Mouse (Mus musculus): ENCODE measurements at regions not wholly inside any gene's neighbourhood (a gene's known extent, or its start where the extent isn't known, plus 50 kb on each side); places are given as distances from the start of the nearest gene placed in this dataset.

GRCm38 (mm10) chr5:118494649-118495477 is 65.6 kb upstream of the Med13l start:
- no peak for DNase-seq (ENCODE audit: low spot score in 2 of 2)

DNA sequence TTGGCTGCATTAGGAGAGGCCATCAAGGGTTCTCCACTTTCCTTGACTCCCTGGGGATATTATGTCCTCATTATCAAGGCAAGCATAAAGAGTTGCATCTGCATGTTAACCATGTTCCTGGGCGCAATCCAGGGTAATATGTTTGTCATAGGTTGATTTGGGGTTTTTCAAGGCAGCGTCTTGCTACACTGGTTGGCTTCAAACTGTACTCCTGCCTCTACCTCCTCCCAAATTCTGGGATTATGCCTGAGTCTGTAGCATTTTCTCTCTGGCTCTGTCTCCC is 65.1 kb upstream of the Med13l start:
- no peak for DNase-seq (ENCODE audit: low spot score in 2 of 2)

- DNase-seq (ENCODE audit: low spot score in 2 of 2): no peak
These were observed 58.9 kb upstream of the Med13l start for GRCm38 (mm10) chr5:118501624-118502023.

GRCm38 (mm10) chr5:118502991-118503390 is 57.5 kb upstream of the Med13l start:
- DNase-seq (ENCODE audit: low spot score in 2 of 2): no peak

DNA sequence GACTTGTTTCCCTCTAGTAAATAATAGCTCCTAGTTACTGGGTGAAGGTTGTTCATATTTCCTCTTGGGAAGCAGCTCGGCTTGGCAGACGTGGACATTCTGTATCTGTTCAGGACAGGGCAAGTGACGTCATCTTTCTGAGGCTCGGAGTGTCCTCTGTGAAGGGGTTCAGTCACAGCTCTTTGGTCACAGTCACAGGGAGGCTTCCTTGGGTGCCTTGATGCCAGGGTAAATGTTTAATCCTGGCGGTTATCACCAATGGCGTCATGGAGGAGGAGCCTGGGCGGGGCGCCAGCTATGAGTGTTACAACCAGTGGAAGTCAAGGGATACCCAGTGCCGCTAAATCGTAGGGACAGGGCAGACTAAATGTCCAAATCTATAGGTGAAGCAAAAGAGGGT is 56.3 kb upstream of the Med13l start:
- no peak for DNase-seq (ENCODE audit: low spot score in 2 of 2)

GRCm38 (mm10) chr5:118504926-118505325 is 55.6 kb upstream of the Med13l start:
- DNase-seq (ENCODE audit: low spot score in 2 of 2): no peak

DNA sequence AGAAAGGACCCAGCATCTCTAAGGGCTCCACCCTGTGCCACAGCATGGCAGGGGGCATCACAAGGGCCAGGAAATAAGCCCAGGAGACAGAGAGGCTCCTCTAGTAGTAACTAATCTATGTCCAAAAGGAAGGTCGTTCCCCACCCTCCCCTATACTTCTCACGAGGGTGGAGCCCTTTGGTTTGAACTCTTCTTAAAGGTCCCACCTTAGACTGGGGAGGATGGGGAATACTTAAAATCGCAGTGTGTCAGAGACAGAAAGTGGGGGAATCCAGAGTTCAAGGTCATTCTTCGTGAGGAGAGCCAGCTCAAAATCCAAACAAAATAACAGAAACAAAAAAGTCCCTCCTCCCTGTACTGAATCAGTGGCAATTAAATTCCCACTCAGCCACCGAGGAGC is 50.6 kb upstream of the Med13l start:
- DNase-seq (ENCODE audit: low spot score in 2 of 2): no peak
